Mouse (Mus musculus) liver, adult 2 months (tissue): ENCODE results near the gene Rasgrp1.

Experiments used
- CTCF ChIP-seq: fragments of 200-500 bp; IDR thresholded peaks from 2 replicates; pipeline ENCODE4 v1.5.1; 2011; ENCODE audit warnings: low read depth, low read length, control low read depth
- POLR2A ChIP-seq: fragments of 200-500 bp; IDR thresholded peaks from 2 replicates; pipeline ENCODE4 v1.6.1; 2011; ENCODE audit warnings: low read length, control low read depth; ENCODE audit not compliant: insufficient read depth; ENCODE audit errors: extremely low read depth

- peak; percentile 39; the same call in 1 of the 2 replicates for TF ChIP-seq CTCF
- no peak for TF ChIP-seq POLR2A
Observed at GRCm38 (mm10) chr2:117249255-117250000, 93.4 kb downstream of the Rasgrp1 start, which contains the start of gene Fam98b.
